Mouse (Mus musculus): Measurements from ENCODE around the gene RPS10-NUDT3. TPM values are rescaled to one million over a fixed set of nuclear protein-coding genes. Genes with fewer than 3 reads are reported as not detected.

Gene RPS10-NUDT3
- polyA plus RNA-seq, 1 experiment from 2014 or later = not detected

- Histone ChIP-seq H3K27me3 (ENCODE audit: control insufficient read depth, insufficient read depth, low read depth, low read length) (no peaks in the 10 kb centered on the region), H3K9ac (ENCODE audit: low read length) (no peak overlapping the region), H3K4me1 (replicated peaks; ENCODE audit: control insufficient read depth, insufficient read depth, low read length) (peaks cover 17% of the 10 kb centered on the region), H3K36me3 (ENCODE audit: control insufficient read depth, insufficient read depth, low read length) (peaks cover 4% of the 10 kb centered on the region; the same call in 1 of the 2 replicates), H3K4me2 (ENCODE audit: low read depth, low read length) (no peak overlapping the region), H3K9me3 (ENCODE audit: control insufficient read depth, low read length) (no peaks in the 10 kb centered on the region), H3K27ac (ENCODE audit: low read length) (no peak overlapping the region), H3K4me3 (ENCODE audit: low read length) (no peak overlapping the region)
- 69% methylated on average over 5 of the region's 5 CpGs for WGBS
- ATAC-seq (ENCODE audit: low read depth) = no peak
Measured at GRCm38 (mm10) chr17:27600869-27601268, 34.2 kb downstream of the RPS10-NUDT3 start.

GRCm38 (mm10) chr17:27600286-27600685 is 34.7 kb downstream of the RPS10-NUDT3 start:
- no peaks in the 10 kb centered on the region for H3K9me3 ChIP-seq (ENCODE audit: control insufficient read depth, low read length)
- no peak overlapping the region for H3K4me3 ChIP-seq (ENCODE audit: low read length)
- H3K36me3 ChIP-seq (ENCODE audit: control insufficient read depth, insufficient read depth, low read length) = peaks cover 7% of the 10 kb centered on the region
- H3K4me1 ChIP-seq (replicated peaks; ENCODE audit: control insufficient read depth, insufficient read depth, low read length) = peaks cover 17% of the 10 kb centered on the region
- ATAC-seq (ENCODE audit: low read depth) = no peak
- no peak overlapping the region for H3K4me2 ChIP-seq (ENCODE audit: low read depth, low read length)
- no peaks in the 10 kb centered on the region for H3K27me3 ChIP-seq (ENCODE audit: control insufficient read depth, insufficient read depth, low read depth, low read length)
- no peak overlapping the region for H3K9ac ChIP-seq (ENCODE audit: low read length)
- WGBS = 83% methylated on average over 3 of the region's 3 CpGs
- no peak overlapping the region for H3K27ac ChIP-seq (ENCODE audit: low read length)

- Histone ChIP-seq H3K27ac (ENCODE audit: low read length) (peak overlapping the region; percentile 33; the same call in 1 of the 2 replicates), H3K36me3 (ENCODE audit: control insufficient read depth, insufficient read depth, low read length) (peaks cover 24% of the 10 kb centered on the region), H3K4me3 (ENCODE audit: low read length) (no peak overlapping the region), H3K4me2 (ENCODE audit: low read depth, low read length) (no peak overlapping the region), H3K4me1 (replicated peaks; ENCODE audit: control insufficient read depth, insufficient read depth, low read length) (peaks cover 10% of the 10 kb centered on the region), H3K27me3 (ENCODE audit: control insufficient read depth, insufficient read depth, low read depth, low read length) (no peaks in the 10 kb centered on the region), H3K9ac (ENCODE audit: low read length) (no peak overlapping the region), H3K9me3 (ENCODE audit: control insufficient read depth, low read length) (no peaks in the 10 kb centered on the region)
- ATAC-seq (ENCODE audit: low read depth) = peak; percentile 34; the same call in 1 of the 2 replicates
- WGBS = 41% methylated on average over 21 of the region's 21 CpGs
Measured at GRCm38 (mm10) chr17:27596376-27597190, 38.4 kb downstream of the RPS10-NUDT3 start.

DNA sequence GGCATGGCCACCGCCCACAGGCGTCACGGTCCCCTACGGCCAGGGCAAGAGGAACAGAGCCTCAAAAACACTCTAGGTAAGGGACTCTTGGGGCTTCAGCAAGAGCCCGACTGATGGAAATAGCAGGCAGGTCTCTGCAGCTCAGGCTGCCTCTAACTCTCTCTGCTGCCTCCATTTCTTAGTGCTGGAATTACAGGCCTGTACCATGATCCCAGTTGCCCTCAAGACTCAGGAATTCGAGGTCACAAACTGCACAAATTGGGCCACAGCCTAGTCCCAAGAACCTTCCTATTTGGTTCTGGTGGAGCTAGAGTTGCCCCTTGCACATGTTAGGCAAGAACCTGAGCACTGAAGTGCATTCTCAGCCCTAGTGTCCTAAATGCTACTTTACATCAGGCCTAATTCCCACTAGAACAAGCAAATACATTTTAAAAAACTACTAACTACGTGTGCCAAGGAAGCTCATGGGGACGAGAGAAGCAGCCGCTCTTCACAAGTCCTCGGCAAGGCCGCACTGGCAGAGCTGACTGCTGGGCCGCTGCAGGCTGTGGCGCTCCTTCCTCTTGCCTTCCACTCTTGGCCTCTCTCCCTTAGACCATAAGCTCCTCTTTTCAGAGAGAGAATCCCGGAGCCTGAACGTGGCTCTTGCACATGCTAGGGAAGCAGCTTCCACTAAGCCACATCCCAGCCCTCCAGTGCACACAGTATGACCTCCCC is 39.2 kb downstream of the RPS10-NUDT3 start:
- Histone ChIP-seq H3K36me3 (ENCODE audit: control insufficient read depth, insufficient read depth, low read length) (peaks cover 24% of the 10 kb centered on the region), H3K4me1 (replicated peaks; ENCODE audit: control insufficient read depth, insufficient read depth, low read length) (peaks cover 10% of the 10 kb centered on the region), H3K27me3 (ENCODE audit: control insufficient read depth, insufficient read depth, low read depth, low read length) (no peaks in the 10 kb centered on the region), H3K4me3 (ENCODE audit: low read length) (no peak overlapping the region), H3K4me2 (ENCODE audit: low read depth, low read length) (no peak overlapping the region), H3K9ac (ENCODE audit: low read length) (no peak overlapping the region), H3K27ac (ENCODE audit: low read length) (peak overlapping the region; percentile 33; the same call in 1 of the 2 replicates), H3K9me3 (ENCODE audit: control insufficient read depth, low read length) (no peaks in the 10 kb centered on the region)
- WGBS = 67% methylated on average over 15 of the region's 15 CpGs
- ATAC-seq (ENCODE audit: low read depth) = no peak; the same call in 1 of the 2 replicates

DNA sequence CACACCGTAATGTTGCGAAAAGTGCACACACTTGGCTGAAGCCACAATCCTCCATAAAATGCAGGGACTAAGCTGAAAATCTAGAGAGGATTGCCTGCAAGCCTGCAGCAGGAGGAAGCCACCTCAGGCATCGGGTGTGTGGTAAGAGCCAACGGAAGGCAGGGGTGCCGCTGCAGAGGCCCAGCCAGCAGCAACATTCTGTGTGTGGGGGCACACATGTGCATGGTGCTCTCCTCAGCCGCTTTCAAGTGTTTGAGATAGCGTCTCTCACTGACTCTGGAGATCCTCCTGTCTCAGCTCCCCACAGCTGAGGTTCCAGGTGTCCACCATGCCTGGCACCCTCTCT is 42.5 kb downstream of the RPS10-NUDT3 start:
- Histone ChIP-seq H3K27ac (ENCODE audit: low read length) (no peak overlapping the region), H3K4me2 (ENCODE audit: low read depth, low read length) (no peak overlapping the region), H3K4me3 (ENCODE audit: low read length) (no peak overlapping the region), H3K4me1 (replicated peaks; ENCODE audit: control insufficient read depth, insufficient read depth, low read length) (peaks cover 10% of the 10 kb centered on the region), H3K9me3 (ENCODE audit: control insufficient read depth, low read length) (no peaks in the 10 kb centered on the region), H3K27me3 (ENCODE audit: control insufficient read depth, insufficient read depth, low read depth, low read length) (no peaks in the 10 kb centered on the region), H3K36me3 (ENCODE audit: control insufficient read depth, insufficient read depth, low read length) (peaks cover 26% of the 10 kb centered on the region), H3K9ac (ENCODE audit: low read length) (no peak overlapping the region)
- 94% methylated on average over 7 of the region's 7 CpGs for WGBS
- ATAC-seq (ENCODE audit: low read depth) = no peak

DNA sequence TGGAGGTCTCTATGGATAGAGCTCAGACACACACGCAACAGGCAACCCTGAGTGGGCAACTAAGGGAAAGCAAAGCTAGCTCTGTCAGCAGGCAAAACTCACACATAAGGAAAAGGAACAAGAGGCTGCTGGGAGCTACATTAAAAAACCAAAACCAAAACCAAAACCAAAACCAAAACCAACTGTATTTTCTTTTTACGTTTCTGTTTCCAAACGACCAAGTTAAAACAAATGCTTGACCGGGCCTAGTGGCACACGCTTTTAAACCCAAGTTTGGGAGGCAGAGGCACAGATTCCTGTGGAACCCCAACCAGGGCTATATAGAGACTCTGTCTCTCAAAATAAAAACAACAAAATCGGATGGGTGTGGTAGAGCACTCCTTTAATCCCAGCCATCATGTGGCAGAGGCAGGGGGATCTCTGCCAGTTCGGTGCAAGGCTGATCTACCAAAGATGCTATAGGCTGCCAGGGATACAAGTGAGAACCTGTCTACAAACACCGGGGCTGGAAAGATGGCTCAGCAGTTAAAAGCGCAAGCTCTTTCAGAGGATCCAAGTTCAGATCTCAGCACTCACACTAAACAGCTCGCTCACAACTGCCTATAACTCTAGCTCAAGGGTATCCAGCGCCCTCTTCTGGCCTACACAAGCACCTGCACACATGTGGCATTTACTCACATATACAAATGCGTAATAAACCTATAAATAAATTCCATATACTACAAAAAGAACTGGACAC is 43.0 kb downstream of the RPS10-NUDT3 start:
- H3K9me3 ChIP-seq (ENCODE audit: control insufficient read depth, low read length) = no peaks in the 10 kb centered on the region
- peaks cover 26% of the 10 kb centered on the region for H3K36me3 ChIP-seq (ENCODE audit: control insufficient read depth, insufficient read depth, low read length)
- no peak overlapping the region for H3K4me3 ChIP-seq (ENCODE audit: low read length)
- H3K4me2 ChIP-seq (ENCODE audit: low read depth, low read length) = no peak overlapping the region
- H3K27me3 ChIP-seq (ENCODE audit: control insufficient read depth, insufficient read depth, low read depth, low read length) = no peaks in the 10 kb centered on the region
- H3K9ac ChIP-seq (ENCODE audit: low read length) = no peak overlapping the region
- peaks cover 8% of the 10 kb centered on the region for H3K4me1 ChIP-seq (replicated peaks; ENCODE audit: control insufficient read depth, insufficient read depth, low read length)
- 87% methylated on average over 12 of the region's 12 CpGs for WGBS
- ATAC-seq (ENCODE audit: low read depth) = no peak
- H3K27ac ChIP-seq (ENCODE audit: low read length) = no peak overlapping the region

DNA sequence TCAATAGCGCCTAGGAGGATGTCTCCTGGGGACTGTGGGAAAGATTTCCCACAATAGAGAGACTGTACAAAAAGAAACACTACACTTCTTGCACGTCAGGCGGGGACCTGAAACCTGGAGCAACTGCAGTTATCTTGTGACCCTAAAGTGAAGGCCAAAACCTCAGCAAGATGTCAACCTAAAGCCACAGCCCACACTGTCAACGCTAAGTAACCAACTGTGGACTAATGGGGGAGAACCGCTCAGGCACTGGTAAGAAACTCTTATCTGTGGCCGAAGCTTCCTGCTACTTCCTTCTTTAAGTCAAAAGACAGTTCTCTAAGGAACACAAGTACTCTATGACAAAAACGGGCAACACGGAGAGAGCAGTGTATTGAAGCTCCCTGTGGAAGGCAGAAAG is 46.8 kb downstream of the RPS10-NUDT3 start:
- WGBS = 71% methylated on average over 8 of the region's 8 CpGs
- Histone ChIP-seq H3K9me3 (ENCODE audit: control insufficient read depth, low read length) (no peaks in the 10 kb centered on the region), H3K27me3 (ENCODE audit: control insufficient read depth, insufficient read depth, low read depth, low read length) (no peaks in the 10 kb centered on the region), H3K27ac (ENCODE audit: low read length) (no peak overlapping the region), H3K9ac (ENCODE audit: low read length) (no peak overlapping the region), H3K4me1 (replicated peaks; ENCODE audit: control insufficient read depth, insufficient read depth, low read length) (no peaks in the 10 kb centered on the region), H3K4me3 (ENCODE audit: low read length) (no peak overlapping the region), H3K36me3 (ENCODE audit: control insufficient read depth, insufficient read depth, low read length) (peaks cover 7% of the 10 kb centered on the region; the same call in 1 of the 2 replicates), H3K4me2 (ENCODE audit: low read depth, low read length) (no peak overlapping the region)
- ATAC-seq (ENCODE audit: low read depth) = no peak

DNA sequence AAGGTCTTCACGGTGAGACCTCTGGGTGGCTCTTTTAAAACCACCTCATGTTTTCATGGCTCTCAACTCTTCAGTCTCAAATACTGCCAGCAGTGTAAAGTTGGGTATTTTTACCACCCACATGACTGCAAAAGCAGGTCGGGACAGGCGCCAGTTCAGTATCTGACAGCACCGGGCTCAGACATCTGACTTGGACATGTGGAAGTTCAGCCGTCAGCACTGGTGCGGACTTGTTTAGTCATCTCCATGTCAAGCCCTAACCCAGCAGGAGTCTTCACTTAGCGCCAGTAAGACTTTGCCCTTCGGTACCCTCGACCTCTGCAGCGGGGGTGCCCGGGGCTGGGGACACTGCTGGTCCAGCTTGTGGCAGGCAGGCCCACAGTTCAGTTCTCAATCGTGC is 47.8 kb downstream of the RPS10-NUDT3 start:
- no peaks in the 10 kb centered on the region for H3K27me3 ChIP-seq (ENCODE audit: control insufficient read depth, insufficient read depth, low read depth, low read length)
- ATAC-seq (ENCODE audit: low read depth) = no peak
- no peak overlapping the region for H3K4me2 ChIP-seq (ENCODE audit: low read depth, low read length)
- 0 out of 2 replicates have a peak, but pooled peaks cover 2% of the 10 kb centered on the region for H3K36me3 ChIP-seq (ENCODE audit: control insufficient read depth, insufficient read depth, low read length)
- no peak overlapping the region for H3K9ac ChIP-seq (ENCODE audit: low read length)
- no peaks in the 10 kb centered on the region for H3K9me3 ChIP-seq (ENCODE audit: control insufficient read depth, low read length)
- H3K27ac ChIP-seq (ENCODE audit: low read length) = no peak overlapping the region
- WGBS = 74% methylated on average over 12 of the region's 12 CpGs
- no peaks in the 10 kb centered on the region for H3K4me1 ChIP-seq (replicated peaks; ENCODE audit: control insufficient read depth, insufficient read depth, low read length)
- no peak overlapping the region for H3K4me3 ChIP-seq (ENCODE audit: low read length)

DNA sequence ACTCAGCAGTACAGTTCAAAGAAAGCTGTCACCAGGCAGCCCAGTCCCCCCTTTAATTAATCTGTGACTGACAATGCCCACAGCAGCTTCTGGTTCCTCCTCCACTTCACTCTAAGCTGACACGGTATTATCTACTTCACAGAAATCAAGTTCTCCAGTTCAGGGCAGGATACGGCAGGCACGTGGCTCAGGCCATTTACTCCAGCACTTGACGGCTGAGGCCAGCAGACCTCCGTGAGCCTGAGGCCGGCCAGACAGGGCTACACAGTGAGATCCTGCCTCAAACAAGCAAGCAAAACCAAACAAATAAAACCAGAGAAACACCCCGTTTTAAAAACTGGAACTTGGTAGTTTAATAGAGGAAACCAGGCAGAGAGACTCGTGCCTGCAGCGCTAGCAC is 48.4 kb downstream of the RPS10-NUDT3 start:
- Histone ChIP-seq H3K4me2 (ENCODE audit: low read depth, low read length) (no peak overlapping the region), H3K27me3 (ENCODE audit: control insufficient read depth, insufficient read depth, low read depth, low read length) (no peaks in the 10 kb centered on the region), H3K4me1 (replicated peaks; ENCODE audit: control insufficient read depth, insufficient read depth, low read length) (no peaks in the 10 kb centered on the region), H3K27ac (ENCODE audit: low read length) (no peak overlapping the region), H3K9me3 (ENCODE audit: control insufficient read depth, low read length) (no peaks in the 10 kb centered on the region), H3K9ac (ENCODE audit: low read length) (no peak overlapping the region), H3K4me3 (ENCODE audit: low read length) (no peak overlapping the region), H3K36me3 (ENCODE audit: control insufficient read depth, insufficient read depth, low read length) (peaks cover 2% of the 10 kb centered on the region; the same call in 1 of the 2 replicates)
- WGBS = 55% methylated on average over 9 of the region's 9 CpGs
- no peak for ATAC-seq (ENCODE audit: low read depth)
